Mouse (Mus musculus): ENCODE measurements around the gene Slc30a5.

DNA sequence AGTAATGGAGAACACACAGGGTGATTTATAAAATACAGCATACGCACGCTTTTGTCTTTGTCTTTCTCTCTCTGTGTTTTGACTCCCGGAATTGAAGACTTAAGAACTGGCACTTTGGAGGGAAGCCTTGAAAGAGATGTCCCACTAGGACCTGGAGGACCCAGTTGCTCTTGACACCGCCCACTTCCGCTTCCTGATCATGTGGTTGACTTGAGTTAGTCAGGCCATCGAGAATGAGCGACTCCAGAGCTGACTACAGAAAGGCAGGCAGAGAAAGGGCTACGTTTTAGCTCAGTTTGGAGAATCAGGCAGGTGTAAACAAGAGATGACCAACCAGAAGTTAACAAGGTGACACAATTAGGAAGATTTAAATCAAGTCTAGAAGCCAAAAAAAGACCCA, 40.3 kb upstream of the Slc30a5 start:
- no peak for TF ChIP-seq CTCF (IDR thresholded peaks at IDR 0.05; ENCODE audit: low read depth, low read length)
- TF ChIP-seq POLR2A (IDR thresholded peaks at IDR 0.05; ENCODE audit: borderline replicate concordance, low read depth, low read length), result no peak

Measured in bone marrow macrophage, adult 2 months (primary cell).